Mouse (Mus musculus): Measurements from ENCODE around the gene Prdx2.

Gene Prdx2

DNA sequence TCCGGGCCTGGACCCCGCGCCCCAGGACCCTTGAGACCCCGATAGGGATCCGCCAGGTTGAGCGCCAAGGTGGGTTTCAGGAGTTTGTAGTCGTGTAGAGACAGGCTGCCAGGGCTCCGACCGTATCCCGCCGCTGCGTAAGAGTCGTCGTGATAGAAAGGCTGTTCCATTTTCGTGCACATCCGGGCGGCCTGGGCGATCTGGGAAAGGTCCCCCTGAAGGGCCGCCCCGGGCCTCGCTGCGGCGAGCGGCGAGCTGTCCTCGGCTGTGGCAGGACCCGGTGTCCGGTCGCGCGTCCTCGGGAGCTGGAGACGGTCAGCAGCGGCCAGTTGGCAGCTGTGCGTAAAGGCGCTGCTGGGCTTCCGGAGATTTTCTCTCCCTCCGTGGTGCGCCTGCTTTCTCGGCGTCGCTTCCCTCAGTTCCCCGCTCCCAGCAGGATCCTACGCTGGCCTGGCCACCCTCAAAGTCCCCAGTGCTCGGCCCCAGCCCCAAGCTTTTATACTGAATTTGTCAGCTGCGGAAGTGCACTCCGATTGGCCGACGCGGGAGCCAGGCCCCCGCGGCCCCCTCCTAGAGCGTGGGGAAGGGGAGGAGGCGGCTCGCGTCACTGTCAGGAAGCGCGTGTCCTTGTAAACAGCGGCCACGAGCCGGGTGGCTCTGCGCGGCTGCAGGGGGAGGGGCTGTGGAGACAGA is 9.0 kb downstream of the Prdx2 start, which contains the start of gene Junb:
Gene Junb (minus strand): TSS at position 471 of the 693 bp plus-strand sequence.
- DNase-seq (ENCODE audit: low read depth, low spot score), result peak; percentile 99

- peak; percentile 93 for DNase-seq (ENCODE audit: low read depth, low spot score)
Observed at GRCm38 (mm10) chr8:84979599-84980421, 10.4 kb downstream of the Prdx2 start.

- peak; percentile 80 for DNase-seq (ENCODE audit: low read depth, low spot score)
Observed at GRCm38 (mm10) chr8:84980622-84981358, 11.4 kb downstream of the Prdx2 start.

GRCm38 (mm10) chr8:84981644-84982498 is 12.5 kb downstream of the Prdx2 start:
- no peak for DNase-seq (ENCODE audit: low read depth, low spot score)

DNA sequence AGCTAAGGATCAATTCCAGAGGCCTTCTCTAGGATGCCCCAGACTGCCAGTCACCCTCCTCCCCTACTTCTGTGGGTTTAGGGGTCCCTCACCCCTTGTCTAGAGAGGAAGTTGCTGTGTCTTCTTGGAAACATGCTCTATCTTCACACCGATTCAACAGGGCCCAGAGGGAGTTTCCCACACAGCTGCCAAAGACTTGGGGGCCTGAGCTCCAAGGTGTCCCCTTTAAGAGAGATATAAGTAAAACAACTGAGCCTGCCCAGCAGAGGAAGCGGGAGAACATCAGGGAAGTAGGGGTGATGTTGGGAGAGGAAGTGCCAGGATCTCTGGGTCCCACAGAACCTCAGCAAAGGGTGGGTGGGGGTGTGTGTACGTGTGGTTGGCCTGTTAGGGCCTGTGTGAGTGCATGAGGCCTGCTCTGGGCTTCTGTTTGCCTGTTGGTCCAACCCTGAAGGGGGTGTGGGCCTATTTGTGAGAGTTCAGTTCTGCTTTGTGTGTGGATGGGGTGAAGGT is 13.2 kb downstream of the Prdx2 start:
- no peak for DNase-seq (ENCODE audit: low read depth, low spot score)

GRCm38 (mm10) chr8:84984294-84985048 is 15.1 kb downstream of the Prdx2 start:
- DNase-seq (ENCODE audit: low read depth, low spot score), result no peak

DNA sequence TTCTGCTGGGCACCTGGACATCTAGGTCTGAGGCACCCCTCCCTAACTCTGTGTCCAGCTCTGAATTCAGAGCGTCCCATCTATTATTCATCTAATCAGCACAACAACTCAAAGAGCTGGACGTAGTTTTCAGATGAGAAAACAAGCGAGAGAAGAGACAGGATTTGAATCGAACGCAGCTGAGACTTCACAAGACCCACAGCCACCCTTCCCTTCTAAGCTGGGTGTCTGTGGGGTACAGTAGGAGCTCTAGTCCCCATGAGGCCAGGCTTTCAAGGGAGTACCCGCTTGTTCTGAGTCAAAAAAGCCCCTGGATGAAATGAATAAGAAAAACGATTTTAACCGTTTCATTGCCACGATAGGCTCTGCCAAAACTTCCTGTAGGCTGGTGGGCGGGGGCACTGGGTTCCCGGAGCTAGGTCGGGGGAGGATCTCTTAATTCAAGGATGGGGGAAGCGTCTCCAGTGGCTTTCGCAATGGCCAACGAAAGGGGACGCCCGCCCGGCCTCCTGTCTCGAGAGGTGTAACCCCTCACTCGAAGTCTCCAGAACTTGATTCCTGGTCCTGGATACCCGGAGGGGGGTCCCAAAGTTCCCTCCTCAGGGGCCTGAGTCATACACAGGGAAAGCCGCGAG is 15.8 kb downstream of the Prdx2 start:
- no peak for DNase-seq (ENCODE audit: low read depth, low spot score)

DNA sequence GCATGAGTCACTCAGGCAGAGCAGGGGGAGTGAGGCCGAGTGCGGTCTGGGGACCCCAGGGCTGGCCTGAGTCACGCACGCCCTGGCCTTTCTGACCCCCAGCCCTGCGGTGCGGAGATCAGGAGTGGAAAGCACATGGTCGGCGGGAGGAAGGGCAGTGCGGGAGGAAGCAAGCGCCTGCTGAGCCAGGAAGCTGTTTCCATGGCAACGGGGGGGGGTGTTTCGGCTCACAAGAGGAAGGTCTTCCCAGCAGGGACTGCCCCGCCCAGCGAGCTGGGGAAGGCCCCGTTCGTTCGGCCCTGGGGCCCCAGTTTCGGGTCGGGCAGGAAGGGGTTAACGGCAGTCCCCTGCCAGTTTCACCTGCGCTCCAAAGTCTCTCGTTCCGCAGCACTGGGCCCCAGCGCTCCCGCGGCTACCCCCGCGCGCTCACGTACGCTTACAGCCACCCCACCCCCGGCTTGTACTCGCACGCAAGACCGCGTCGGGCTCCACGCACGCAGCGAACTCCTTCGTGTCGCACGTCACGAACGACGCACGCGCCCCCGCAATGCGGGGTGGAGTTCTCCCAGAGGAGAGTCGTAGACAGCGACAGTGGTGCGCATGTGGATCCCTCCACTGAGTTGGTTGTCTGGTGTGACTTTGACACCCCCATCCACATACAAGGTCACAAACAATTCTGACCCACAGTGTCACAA is 16.4 kb downstream of the Prdx2 start:
- peak; percentile 87 for DNase-seq (ENCODE audit: low read depth, low spot score)

- no peak for DNase-seq (ENCODE audit: low read depth, low spot score)
Observed at GRCm38 (mm10) chr8:84986379-84986945, 17.1 kb downstream of the Prdx2 start.

- DNase-seq (ENCODE audit: low read depth, low spot score), result no peak
Observed at GRCm38 (mm10) chr8:84987388-84987787, 18.0 kb downstream of the Prdx2 start.

DNA sequence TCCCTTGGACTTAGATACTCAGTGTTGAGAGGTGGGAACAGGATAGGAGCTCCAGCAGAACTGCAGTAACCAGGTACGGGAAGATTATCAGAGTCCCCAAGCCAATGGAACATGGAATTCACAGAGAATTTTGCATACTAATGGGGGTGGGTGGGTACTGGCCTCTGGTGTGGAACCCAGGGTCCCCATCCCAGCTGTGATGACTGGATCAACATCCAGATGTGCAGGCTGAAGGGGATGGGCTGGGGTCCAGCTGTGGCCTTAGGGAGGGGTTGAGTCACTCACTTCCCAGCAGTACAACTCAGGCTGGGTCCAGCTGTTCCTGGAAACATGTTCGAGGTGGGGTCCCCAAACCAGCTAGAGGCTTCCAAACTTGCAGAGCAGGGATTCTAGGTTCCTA is 18.5 kb downstream of the Prdx2 start:
- no peak for DNase-seq (ENCODE audit: low read depth, low spot score)

GRCm38 (mm10) chr8:84989311-84989731 is 19.9 kb downstream of the Prdx2 start:
- no peak for DNase-seq (ENCODE audit: low read depth, low spot score)

- DNase-seq (ENCODE audit: low read depth, low spot score), result peak; percentile 89
Observed at GRCm38 (mm10) chr8:84989810-84990209, 20.4 kb downstream of the Prdx2 start.

DNA sequence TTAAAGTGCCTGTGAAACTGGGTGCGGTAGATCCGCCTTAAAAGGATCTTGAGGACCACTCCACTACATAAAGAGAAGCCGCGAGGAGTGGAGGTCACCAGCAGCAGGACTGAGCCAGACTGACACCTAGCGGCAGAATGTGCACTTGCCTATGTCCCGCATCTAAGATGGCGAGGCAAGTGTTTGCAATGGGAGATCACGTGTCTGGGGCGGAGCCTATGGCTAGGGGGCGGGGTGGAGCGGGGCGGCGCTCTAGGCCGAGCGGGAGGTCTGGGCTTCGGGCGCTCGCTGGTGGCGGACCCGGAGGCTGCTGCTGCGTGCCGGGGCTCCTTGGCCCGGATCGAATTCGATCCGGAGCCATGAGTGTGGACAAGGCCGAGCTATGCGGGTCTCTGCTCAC is 21.0 kb downstream of the Prdx2 start, which contains the start of gene Hook2:
Gene Hook2 (plus strand): TSS at position 255 of the 400 bp plus-strand sequence.
- peak; percentile 98 for DNase-seq (ENCODE audit: low read depth, low spot score)

GRCm38 (mm10) chr8:84990836-84991235 is 21.4 kb downstream of the Prdx2 start:
- no peak for DNase-seq (ENCODE audit: low read depth, low spot score)

GRCm38 (mm10) chr8:84994375-84994774 is 25.0 kb downstream of the Prdx2 start:
- DNase-seq (ENCODE audit: low read depth, low spot score), result no peak

GRCm38 (mm10) chr8:84995680-84996079 is 26.3 kb downstream of the Prdx2 start:
- DNase-seq (ENCODE audit: low read depth, low spot score), result no peak

GRCm38 (mm10) chr8:84996978-84997377 is 27.6 kb downstream of the Prdx2 start:
- DNase-seq (ENCODE audit: low read depth, low spot score), result no peak

All from skeletal muscle tissue, adult 2 months (tissue).